Mouse (Mus musculus) heart, embryonic 15.5 days (tissue): Measurements from ENCODE around the gene Olfr1342. TPM values are rescaled to one million over a fixed set of nuclear protein-coding genes. Genes with fewer than 3 reads are reported as not detected.

Source experiments
- ATAC-seq: fragments of 200-750 bp; cut with Nextera tagmentation; replicated peaks from 2 replicates; pipeline ENCODE4 v1.8.0; 2017; ENCODE audit warnings: low read depth, moderate TSS enrichment; ENCODE audit not compliant: insufficient number of reproducible peaks, insufficient read depth, low FRiP score
- H3K27ac ChIP-seq: fragments of 300-500 bp; sonication (generic); 2 replicates; pipeline ENCODE4 v1.5.1; 2015; ENCODE audit warnings: mild to moderate bottlenecking, inconsistent platforms
- H3K27me3 ChIP-seq: fragments of 300-500 bp; sonication (generic); 2 replicates; pipeline ENCODE4 v1.6.1; 2015; ENCODE audit warnings: inconsistent platforms
- H3K36me3 ChIP-seq: fragments of 300-500 bp; sonication (generic); 2 replicates; pipeline ENCODE4 v1.6.1; 2015; ENCODE audit warnings: mild to moderate bottlenecking, inconsistent platforms
- H3K4me1 ChIP-seq: fragments of 300-500 bp; sonication (generic); replicated peaks from 2 replicates; pipeline ENCODE4 v1.6.1; 2015; ENCODE audit warnings: inconsistent platforms
- H3K4me2 ChIP-seq: fragments of 300-500 bp; sonication (generic); 2 replicates; pipeline ENCODE4 v1.6.1; 2015; ENCODE audit warnings: inconsistent platforms, mild to moderate bottlenecking, moderate library complexity
- H3K4me3 ChIP-seq: fragments of 300-500 bp; sonication (generic); 2 replicates; pipeline ENCODE4 v1.5.1; 2015; ENCODE audit warnings: mild to moderate bottlenecking, inconsistent platforms
- H3K9ac ChIP-seq: fragments of 300-500 bp; sonication (generic); 2 replicates; pipeline ENCODE4 v1.6.1; 2015; ENCODE audit warnings: mild to moderate bottlenecking, inconsistent platforms
- H3K9me3 ChIP-seq: fragments of 300-500 bp; sonication (generic); replicated peaks from 2 replicates; pipeline ENCODE4 v1.6.1; 2016; ENCODE audit warnings: inconsistent platforms
- WGBS: fragments of 180-500 bp; shearing (Covaris S2); methylation state at CpG from one replicate; pipeline ENCODE4 v1.1.7; 2015; ENCODE audit warnings: mixed read lengths; 5-methylcytosine and 5-hydroxymethylcytosine counted together
- polyA plus RNA-seq: library from polyadenylated mRNA; unstranded; fragments of >200 nt; fragmentation: Nextera tagmentation; extraction: Ambion mirVana; gene quantifications from 2 replicates; pipeline ENCODE4 v1.2.1, GENCODE M21; 2015

Gene Olfr1342
- polyA plus RNA-seq, 1 experiment from 2014 or later: not detected

- Histone ChIP-seq H3K27ac (no peak overlapping the region), H3K9me3 (no peaks in the 10 kb centered on the region), H3K27me3 (0 out of 2 replicates have a peak, but pooled peaks cover 2% of the 10 kb centered on the region), H3K4me2 (no peak overlapping the region), H3K4me3 (no peak overlapping the region), H3K4me1 (no peaks in the 10 kb centered on the region), H3K36me3 (no peaks in the 10 kb centered on the region), H3K9ac (no peak overlapping the region)
- no peak for ATAC-seq
- 18% methylated on average over 2 of the region's 2 CpGs for WGBS
Observed at GRCm38 (mm10) chr4:118687086-118687485, 5.5 kb downstream of the Olfr1342 start.

DNA sequence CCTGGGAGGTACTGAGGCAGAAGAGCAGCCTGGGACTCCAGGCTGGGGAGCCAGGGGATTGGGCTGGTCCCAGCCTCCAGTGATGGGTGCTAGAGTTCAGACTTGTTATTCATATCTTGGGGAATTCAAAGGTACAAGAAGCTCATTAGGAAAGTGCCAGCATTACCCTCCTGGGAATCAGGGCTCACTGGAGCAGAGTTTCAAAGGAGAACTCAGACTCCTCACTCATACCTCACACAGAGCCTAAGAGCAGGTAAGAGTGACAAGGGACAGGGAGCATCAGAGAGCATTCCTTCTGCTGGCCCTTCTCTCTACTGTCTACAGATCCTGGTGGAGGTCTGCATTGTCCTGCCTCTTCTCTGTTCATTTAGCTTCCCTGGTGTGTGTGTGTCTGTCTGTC is 33.9 kb downstream of the Olfr1342 start, which contains the start of gene Olfr62:
Gene Olfr62, plus strand, starts transcription at position 301 of the 400 bp plus-strand sequence.
- peaks cover 5% of the 10 kb centered on the region; the same call in 1 of the 2 replicates for H3K27me3 ChIP-seq
- H3K36me3 ChIP-seq: no peaks in the 10 kb centered on the region
- H3K4me1 ChIP-seq: no peaks in the 10 kb centered on the region
- no peak within 1 kb of the TSS for H3K4me3 ChIP-seq
- H3K9ac ChIP-seq: no peak within 1 kb of the TSS
- no peaks in the 10 kb centered on the region for H3K9me3 ChIP-seq
- ATAC-seq: no peak
- no peak within 1 kb of the TSS for H3K4me2 ChIP-seq
- no peak within 1 kb of the TSS for H3K27ac ChIP-seq

DNA sequence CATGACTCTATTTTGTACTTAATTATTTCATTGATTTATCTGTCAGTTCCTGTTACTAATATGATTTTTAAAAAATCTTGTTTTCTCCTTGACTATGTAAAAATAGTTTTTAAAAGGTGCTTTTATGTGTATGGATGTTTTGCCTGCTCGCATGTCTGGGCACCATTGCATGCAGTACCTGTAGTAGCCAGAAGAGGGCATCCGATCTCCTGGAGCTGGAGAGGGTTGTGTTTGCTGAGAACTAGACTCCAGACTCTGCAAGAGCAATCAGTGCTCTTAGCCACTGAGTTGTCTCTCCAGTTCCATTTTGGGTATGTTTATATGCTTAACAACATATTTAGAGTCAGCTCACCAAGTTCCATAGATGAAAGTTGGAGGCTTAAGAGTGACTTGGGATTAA is 47.3 kb downstream of the Olfr1342 start:
- Histone ChIP-seq H3K4me2 (no peak overlapping the region), H3K36me3 (no peaks in the 10 kb centered on the region), H3K27ac (no peak overlapping the region), H3K9me3 (no peaks in the 10 kb centered on the region), H3K27me3 (no peaks in the 10 kb centered on the region), H3K4me1 (0 out of 2 replicates have a peak, but pooled peaks cover 6% of the 10 kb centered on the region), H3K9ac (no peak overlapping the region), H3K4me3 (no peak overlapping the region)
- 7% methylated on average over 2 of the region's 2 CpGs for WGBS
- ATAC-seq: no peak

- peak overlapping the region; percentile 32 for H3K27ac ChIP-seq
- H3K4me2 ChIP-seq: peak overlapping the region; percentile 26; the same call in 1 of the 2 replicates
- H3K36me3 ChIP-seq: no peaks in the 10 kb centered on the region
- H3K4me3 ChIP-seq: no peak overlapping the region
- H3K9ac ChIP-seq: no peak overlapping the region
- 39% methylated on average over 20 of the region's 20 CpGs for WGBS
- no peaks in the 10 kb centered on the region for H3K27me3 ChIP-seq
- H3K4me1 ChIP-seq: 0 out of 2 replicates have a peak, but pooled peaks cover 6% of the 10 kb centered on the region
- no peaks in the 10 kb centered on the region for H3K9me3 ChIP-seq
- no peak for ATAC-seq
Observed at GRCm38 (mm10) chr4:118642346-118643190, 50.0 kb downstream of the Olfr1342 start.

Other genes starting within 250 kb of the Olfr1342 start
- 1.3 and 1.7 TPM in 2 replicates for gene Mpl, start 235.2 kb downstream of the Olfr1342 start, polyA plus RNA-seq
- gene Tie1, start 202.7 kb downstream of the Olfr1342 start, polyA plus RNA-seq: 51.9 and 63.3 TPM in 2 replicates
- gene 2610528J11Rik, start 165.8 kb downstream of the Olfr1342 start, polyA plus RNA-seq: 0.48 and 2.0 TPM in 2 replicates
- gene Tmem125, start 148.7 kb downstream of the Olfr1342 start, polyA plus RNA-seq: 0.39 and 1.2 TPM in 2 replicates
- 0.25 and 0.39 TPM in 2 replicates for gene Cfap57, start 72.0 kb downstream of the Olfr1342 start, polyA plus RNA-seq
- gene Ebna1bp2, start 72.0 kb downstream of the Olfr1342 start, polyA plus RNA-seq: 77.8 and 78.4 TPM in 2 replicates
- gene Olfr62, start 33.8 kb downstream of the Olfr1342 start, polyA plus RNA-seq: not detected in 2 replicates
- gene Olfr1341, start 10.8 kb upstream of the Olfr1342 start, polyA plus RNA-seq: not detected in 2 replicates
- gene Olfr1340, start 27.4 kb upstream of the Olfr1342 start, polyA plus RNA-seq: not detected in 2 replicates
- gene Olfr1339, start 39.4 kb upstream of the Olfr1342 start, polyA plus RNA-seq: not detected in 2 replicates
- not detected in 2 replicates for gene Olfr1338, start 66.0 kb upstream of the Olfr1342 start, polyA plus RNA-seq
- not detected in 2 replicates for gene Olfr1337, start 89.8 kb upstream of the Olfr1342 start, polyA plus RNA-seq
- not detected in 2 replicates for gene Olfr1335, start 117.2 kb upstream of the Olfr1342 start, polyA plus RNA-seq
- not detected in 2 replicates for gene Olfr1333, start 143.5 kb upstream of the Olfr1342 start, polyA plus RNA-seq
- gene Olfr1331, start 171.9 kb upstream of the Olfr1342 start, polyA plus RNA-seq: not detected in 2 replicates
- gene Olfr1330, start 195.8 kb upstream of the Olfr1342 start, polyA plus RNA-seq: 0.06 and 0.08 TPM in 2 replicates
- gene Olfr1329, start 224.7 kb upstream of the Olfr1342 start, polyA plus RNA-seq: not detected in 2 replicates
- 0.04 TPM in 1 of 2 replicates, not detected in the other for gene Olfr1328, start 245.9 kb upstream of the Olfr1342 start, polyA plus RNA-seq